Mouse (Mus musculus): ENCODE measurements at regions not wholly inside any gene's neighbourhood (a gene's known extent, or its start where the extent isn't known, plus 50 kb on each side); places are given as distances from the start of the nearest gene placed in this dataset.

- DNase-seq: peak; percentile 38
Observed at GRCm38 (mm10) chr6:51172331-51172791, 260.1 kb upstream of the Nfe2l3 start.

DNA sequence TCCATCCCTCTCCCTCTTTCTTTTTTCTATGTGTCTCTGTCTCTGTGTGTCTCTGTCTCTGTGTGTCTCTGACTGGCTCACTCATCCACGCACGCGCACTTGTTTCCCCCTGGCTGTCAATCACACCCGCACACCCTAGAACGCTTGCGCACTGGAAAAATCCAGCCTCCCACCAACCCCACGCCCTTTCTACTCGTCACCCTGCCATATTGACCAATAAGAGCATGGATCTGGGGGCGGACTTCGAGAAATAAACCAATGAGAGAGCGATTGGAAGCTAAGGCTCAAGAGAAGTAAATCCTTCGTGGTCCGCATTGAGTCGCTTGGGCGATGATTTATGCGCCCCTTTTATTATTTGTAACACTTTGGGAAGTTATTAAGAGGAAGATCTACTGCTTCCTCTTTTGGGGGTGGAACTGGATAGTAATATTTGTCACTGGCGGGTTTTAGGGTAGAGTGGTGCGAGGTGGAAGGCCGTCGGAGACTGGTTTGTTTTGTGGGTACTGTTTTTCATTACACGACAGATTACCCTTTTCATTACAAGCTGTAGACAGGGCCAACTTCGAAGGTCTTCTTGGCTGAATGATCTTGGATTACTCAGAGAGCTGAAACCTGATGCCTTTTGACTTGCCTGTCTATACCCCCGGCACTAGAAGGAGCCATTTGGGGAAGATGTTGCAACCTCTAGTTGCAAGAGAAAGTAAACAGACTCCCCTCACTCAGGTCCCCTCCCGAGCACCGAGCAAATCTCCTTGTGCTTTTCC, 259.4 kb upstream of the Nfe2l3 start:
- DNase-seq: peak; percentile 90

- no peak for DNase-seq
Observed at GRCm38 (mm10) chr6:51173620-51174442, 258.6 kb upstream of the Nfe2l3 start.

- no peak for DNase-seq
Observed at GRCm38 (mm10) chr6:51174443-51175021, 257.9 kb upstream of the Nfe2l3 start.

DNA sequence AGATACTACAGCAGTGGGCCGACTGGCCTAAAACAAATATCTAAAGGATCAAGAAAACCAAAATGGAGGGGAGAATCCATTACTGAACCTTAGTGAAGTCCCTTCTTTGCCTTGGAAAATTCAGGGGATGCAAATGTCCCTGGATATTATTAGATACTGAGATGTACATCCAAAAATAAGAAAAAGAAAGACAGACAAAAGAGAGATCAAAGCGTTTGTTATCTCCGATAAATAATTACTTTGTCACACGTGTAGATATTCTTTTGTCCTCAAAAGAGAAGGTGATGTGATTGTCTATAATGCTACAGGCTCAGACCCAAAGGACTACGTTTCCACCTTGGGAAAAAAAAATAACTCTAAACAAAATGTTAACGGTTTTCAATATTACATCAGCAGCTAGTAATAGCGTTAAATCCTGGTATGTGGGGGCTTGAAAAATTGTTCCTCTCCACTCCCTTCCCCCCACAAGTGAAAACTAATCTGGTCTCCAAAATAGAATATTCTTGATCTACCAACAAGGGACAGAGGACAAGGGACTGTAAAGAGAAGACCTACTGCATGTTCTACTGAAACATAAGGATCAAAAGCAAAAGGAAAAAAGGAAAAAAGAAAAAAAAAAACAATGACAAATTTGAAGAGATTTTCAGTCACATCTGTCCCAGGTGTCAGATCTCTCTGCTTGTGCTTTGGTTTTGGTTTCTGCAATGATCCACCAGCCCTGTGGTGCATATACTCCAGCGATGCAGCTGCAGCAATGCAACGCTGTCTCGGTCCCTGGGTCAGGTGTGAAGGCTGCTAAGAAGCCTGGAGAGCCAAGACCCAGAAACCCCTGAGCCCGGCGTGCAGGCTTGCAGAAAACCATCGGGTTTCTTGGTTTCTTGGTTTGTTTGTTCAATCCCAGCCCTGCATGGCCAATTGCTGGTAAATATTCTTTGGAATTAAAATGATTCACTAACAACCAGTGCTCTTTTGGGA, 256.6 kb upstream of the Nfe2l3 start:
- no peak for DNase-seq

- no peak for DNase-seq
Observed at GRCm38 (mm10) chr6:51176791-51177433, 255.6 kb upstream of the Nfe2l3 start.

DNA sequence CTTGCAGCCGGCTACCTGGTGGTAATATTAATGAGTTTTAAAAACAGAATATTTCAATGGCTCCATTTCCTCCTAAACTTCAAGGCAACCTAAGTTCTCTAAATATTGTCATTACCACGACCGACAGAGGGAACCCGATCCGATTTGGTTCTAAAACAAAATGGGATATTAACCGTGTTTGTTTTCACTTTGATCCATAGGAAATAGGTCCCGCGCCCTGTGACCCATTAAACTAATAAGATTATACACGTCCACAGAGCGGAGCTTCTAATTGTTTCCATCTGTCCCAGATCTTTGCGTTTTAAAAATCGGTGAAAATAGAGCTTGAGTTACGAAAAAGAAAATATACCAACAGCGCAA, 254.8 kb upstream of the Nfe2l3 start:
- DNase-seq: no peak

DNA sequence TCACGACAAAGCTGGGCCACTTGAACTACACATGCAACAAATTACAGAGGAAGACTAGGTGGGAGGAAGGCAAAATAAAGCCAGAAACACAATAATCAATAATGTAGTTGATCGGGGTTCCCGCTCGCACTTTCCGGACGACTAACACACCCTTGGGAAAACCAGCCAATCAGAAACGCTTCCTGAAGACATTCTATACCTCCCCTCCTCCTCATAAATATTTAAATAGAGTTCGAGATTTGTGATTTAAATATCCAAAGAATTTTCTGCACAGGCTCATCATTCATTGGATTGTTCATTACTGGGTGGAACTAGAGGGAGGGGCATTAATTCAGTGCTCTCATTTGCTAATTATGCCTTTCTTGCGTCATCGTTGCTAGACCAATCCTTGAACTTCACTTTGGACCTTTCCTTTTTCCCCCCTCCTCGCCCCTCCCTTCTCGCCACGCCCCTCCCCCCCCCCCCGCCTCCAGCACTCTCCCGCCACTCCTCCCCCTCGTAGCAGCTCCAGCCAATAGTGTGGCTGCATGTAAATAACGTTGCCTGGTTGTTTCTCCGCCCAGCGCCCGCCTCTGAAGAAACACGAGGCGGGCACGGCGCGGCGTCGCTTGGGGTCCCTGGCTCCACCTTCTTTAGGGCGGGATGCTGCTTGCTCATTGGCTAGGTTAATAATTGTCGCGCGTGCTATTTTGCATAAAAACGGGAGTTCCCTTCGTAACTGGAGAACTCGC, 254.2 kb upstream of the Nfe2l3 start:
- DNase-seq: peak; percentile 95

DNA sequence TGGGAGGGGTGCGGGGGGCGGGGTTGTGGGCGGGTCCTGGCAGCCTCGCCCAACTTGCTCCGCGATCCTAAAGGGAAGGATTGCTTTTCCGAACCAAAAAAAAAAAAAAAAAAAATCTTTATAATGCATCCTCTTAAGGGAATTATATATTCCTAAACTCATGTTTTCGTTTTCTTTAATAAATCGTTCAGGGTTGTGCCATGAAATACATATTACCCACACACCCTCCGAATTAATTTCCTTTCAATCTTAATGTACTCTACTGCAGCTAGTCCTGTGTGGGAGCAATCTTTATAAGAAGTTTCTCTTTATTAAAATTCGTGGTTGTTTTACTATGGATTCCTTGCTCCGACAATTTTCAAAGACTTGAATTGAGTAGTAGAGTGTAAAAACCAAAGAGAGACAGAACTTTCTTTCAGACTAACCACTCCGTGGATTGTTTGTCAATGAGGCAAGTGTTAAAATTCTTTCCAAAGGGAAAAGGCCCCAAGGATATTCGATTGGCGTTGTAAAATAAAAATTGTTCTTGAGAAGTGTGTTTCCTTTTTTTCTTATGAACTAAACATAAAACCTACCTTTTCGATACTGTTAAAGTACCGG, 253.6 kb upstream of the Nfe2l3 start:
- no peak for DNase-seq

DNA sequence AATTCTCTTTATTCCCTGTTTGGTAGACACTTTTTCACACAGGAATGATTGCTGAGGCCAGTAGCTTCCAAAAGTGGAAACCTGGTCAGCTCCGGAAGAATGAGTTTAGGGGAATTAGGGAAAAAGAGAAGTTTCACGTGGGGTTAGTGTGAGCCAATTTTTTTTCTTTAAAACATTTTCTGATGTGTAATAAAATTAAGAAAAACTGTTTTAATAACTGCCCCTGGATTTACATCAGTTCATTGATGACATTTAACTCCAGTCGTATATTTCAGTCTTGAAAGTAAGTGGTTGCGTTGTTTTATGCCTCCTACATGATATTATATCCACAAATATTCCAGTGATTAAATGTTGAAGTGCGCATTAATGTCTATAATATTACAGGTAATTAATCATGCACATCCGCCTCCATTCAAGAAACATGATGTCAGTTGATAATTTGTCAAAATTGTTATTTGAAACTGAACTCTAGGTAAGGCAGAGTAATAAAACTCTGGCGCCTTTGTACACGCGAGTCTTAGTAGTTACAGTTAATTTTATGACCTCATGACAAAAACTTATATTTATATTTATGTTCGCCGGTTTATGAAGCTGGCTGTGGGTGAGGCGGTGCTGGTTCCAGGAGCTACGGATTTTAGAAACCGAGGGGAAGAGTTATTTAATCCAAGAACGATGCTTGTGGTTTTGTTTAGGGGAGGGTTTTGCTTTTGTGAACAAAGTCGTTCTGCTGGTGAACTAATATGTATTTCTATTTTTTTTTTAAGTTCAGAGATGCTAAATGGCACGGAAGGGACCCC, 252.5 kb upstream of the Nfe2l3 start:
- no peak for DNase-seq

- no peak for DNase-seq
Observed at GRCm38 (mm10) chr6:51180881-51181875, 251.3 kb upstream of the Nfe2l3 start.

GRCm38 (mm10) chr6:51181905-51182304, 250.6 kb upstream of the Nfe2l3 start:
- no peak for DNase-seq

- no peak for DNase-seq
Observed at GRCm38 (mm10) chr6:51182771-51183284, 249.6 kb upstream of the Nfe2l3 start.

- DNase-seq: no peak
Observed at GRCm38 (mm10) chr6:51183576-51184420, 248.7 kb upstream of the Nfe2l3 start.

DNA sequence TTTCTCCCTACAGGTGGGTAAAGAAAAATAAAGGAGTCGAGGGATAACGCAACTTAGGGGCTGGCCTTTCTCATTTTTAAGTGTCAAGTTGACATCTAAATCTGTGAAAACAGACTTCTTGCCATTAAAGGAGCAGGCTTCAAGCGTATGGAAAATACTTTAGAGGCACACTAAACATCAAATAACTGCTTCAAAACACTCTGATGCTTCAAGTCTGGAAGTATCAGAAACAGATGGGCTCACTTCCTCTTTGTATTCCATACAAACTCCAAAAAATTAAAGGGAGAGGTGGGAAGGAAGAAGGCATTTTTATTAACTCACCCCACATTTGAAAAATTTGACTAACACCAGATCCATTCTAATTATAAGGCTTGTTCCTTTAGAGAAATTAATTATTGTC, 248.0 kb upstream of the Nfe2l3 start:
- no peak for DNase-seq

- DNase-seq: no peak
Observed at GRCm38 (mm10) chr6:51185201-51185600, 247.3 kb upstream of the Nfe2l3 start.

DNA sequence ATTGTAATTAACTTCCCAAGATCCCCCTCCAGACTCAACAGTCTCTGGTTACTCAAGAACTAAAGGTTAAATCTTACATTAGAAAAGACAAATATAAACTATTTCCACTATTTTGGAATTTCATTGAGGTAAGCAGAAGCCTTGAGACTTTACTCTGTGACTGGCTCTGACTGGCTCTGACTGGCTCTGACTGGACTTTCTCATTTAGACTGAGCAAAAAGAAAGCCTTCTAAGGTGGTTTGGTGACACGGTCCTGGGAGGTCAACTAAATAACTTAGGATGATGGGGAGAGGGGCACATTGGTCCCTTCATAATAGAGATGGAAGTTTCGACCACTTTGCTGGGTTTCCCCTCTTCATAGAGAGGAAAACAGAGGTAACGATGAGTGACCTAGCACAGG, 243.3 kb upstream of the Nfe2l3 start:
- DNase-seq: no peak
